Mouse (Mus musculus) B cell, adult 62 days (primary cell): Measurements from ENCODE around the gene Pla2g4d. TPM values are rescaled to one million over a fixed set of nuclear protein-coding genes. Genes with fewer than 3 reads are reported as not detected.

ENCODE experiments used
- total RNA-seq: library from RNA; stranded (reverse); gene quantifications from 4 replicates; pipeline ENCODE4 v1.2.4, GENCODE M21; 2023

Pla2g4d gene
- not detected in 4 replicates for total RNA-seq

DNA sequence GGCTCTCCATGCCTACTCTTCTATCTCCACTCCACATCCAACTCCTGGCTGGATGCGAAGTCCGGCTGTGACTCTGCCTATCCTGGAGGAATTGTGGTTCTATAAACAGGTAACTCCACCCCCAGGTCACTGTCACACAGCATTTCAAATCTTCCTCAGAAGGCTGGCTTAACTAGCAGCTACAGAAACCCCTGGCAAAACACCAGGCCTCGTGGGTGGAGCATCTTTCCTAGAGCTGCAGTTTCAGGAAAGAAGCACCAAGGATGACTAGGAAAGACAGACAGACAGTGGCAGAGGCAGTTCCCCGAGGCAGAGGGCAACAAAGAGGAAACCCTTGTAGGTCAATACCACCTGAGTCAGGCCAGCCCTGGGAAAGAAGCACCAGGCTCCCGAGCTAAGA, at the start of gene Pla2g4d:
Gene Pla2g4d, minus strand, starts transcription at position 203 of the 400 bp plus-strand sequence.

GRCm38 (mm10) chr2:120313976-120314375, 25.0 kb upstream of the Pla2g4d start, which contains the start of gene Pla2g4f:
Pla2g4f (minus strand) TSS chr2:120314165.

DNA sequence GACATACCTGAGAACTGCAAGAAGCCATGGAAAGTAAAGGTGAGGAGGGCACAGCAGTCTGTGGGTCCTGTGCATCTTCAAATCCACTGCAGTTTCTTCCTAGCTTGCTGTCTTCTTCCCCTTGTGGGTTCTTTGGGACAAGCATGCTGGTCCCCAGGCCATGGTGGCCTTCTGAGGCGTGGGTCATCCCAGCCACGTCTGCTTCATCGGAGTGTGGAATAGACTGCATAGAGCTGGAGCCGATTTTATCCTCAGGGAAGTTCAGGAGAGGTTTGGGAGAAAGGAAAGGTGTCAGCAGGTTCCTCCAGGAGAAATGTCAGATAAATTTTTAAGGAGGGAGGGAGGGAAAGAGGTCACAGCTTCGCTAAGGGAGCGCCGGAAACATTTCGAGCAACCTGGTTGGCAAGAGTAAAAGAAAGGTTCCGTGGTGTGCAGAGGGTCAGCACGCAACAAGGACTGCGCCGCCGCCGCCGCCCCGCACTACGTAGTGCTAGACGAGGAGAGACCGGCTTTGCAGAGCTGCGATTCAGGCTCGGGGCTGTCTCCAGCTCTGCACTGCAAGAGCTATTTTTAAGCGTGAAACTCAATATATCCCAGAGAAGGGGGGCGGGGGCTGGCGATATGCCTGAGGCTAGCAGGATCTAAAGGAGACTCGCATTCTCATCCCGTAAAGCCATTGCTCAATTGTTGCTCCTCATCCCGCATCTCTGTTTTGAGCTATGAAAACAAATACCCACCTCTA, 44.1 kb downstream of the Pla2g4d start, which contains the start of gene Pla2g4e:
Gene Pla2g4e, minus strand, starts transcription at position 657 of the 742 bp plus-strand sequence.

Other genes starting within 250 kb of the Pla2g4d start
- gene Ehd4, start 134.6 kb downstream of the Pla2g4d start, total RNA-seq, result 90.2 to 111 TPM (median 102 TPM) in 4 replicates
- not detected in 4 replicates for gene Pla2g4e, start 43.9 kb downstream of the Pla2g4d start, total RNA-seq
- gene Pla2g4f, start 25.0 kb upstream of the Pla2g4d start, total RNA-seq, result 0.18 to 0.53 TPM in 2 of 4 replicates, not detected in the others
- gene Vps39, start 63.9 kb upstream of the Pla2g4d start, total RNA-seq, result 59.9 to 81.8 TPM (median 70.3 TPM) in 4 replicates
- 41.0 to 54.8 TPM (median 42.9 TPM) in 4 replicates for gene Ganc, start 114.7 kb upstream of the Pla2g4d start, total RNA-seq
- 51.9 to 54.2 TPM (median 54.0 TPM) in 4 replicates for gene Tmem87a, start 114.9 kb upstream of the Pla2g4d start, total RNA-seq
- 0.73 to 2.2 TPM (median 1.4 TPM) in 4 replicates for gene Capn3, start 166.8 kb upstream of the Pla2g4d start, total RNA-seq